Mouse (Mus musculus) 3134 (cell line): ENCODE data around the gene Cd200r3.
A peak's percentile ranks its signal among the peaks of the same experiment; 100 is the strongest.

Source experiments
- DNase-seq: peaks from one replicate; pipeline ENCODE4 v3.0.0-alpha.2; 2011; ENCODE audit warnings: low spot score; ENCODE audit not compliant: insufficient read length; ENCODE audit errors: extremely low read depth

The Cd200r3 gene

GRCm38 (mm10) chr16:44943468-44943867, at the start of gene Cd200r3:
Cd200r3 (plus strand) TSS chr16:44943678.
- no peak for DNase-seq

GRCm38 (mm10) chr16:44932016-44932415, 11.5 kb upstream of the Cd200r3 start:
- DNase-seq: no peak

GRCm38 (mm10) chr16:44951360-44952114, 8.1 kb downstream of the Cd200r3 start:
- DNase-seq: peak; percentile 10

GRCm38 (mm10) chr16:44962296-44962695, 18.8 kb downstream of the Cd200r3 start:
- no peak for DNase-seq

GRCm38 (mm10) chr16:44962777-44963176, 19.3 kb downstream of the Cd200r3 start:
- DNase-seq: no peak

GRCm38 (mm10) chr16:44964526-44965374, 21.3 kb downstream of the Cd200r3 start:
- DNase-seq: no peak

GRCm38 (mm10) chr16:44965428-44965827, 21.9 kb downstream of the Cd200r3 start:
- no peak for DNase-seq

- no peak for DNase-seq
Observed at GRCm38 (mm10) chr16:44965890-44966289, 22.4 kb downstream of the Cd200r3 start.

DNA sequence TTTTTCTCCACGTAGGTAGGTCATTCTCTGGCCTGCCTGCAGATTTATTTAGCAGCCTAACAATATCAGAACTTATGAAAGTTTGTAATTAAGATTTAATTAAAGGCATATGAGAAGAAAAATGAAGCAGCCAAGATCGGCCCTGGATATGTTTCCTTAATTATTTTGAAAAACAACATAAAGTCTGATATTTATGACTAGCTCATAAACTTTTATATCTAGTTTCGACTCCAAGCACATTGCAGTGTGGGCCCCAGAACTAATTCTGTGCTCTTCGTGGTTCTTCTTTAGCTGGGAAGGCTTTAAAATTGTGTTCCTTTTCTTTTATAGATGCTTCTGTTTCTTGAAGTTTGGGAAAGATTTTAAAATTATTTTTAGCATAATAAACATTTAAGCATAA, 23.4 kb downstream of the Cd200r3 start:
- no peak for DNase-seq

- no peak for DNase-seq
Observed at GRCm38 (mm10) chr16:44968113-44968512, 24.6 kb downstream of the Cd200r3 start.

- DNase-seq: no peak
Observed at GRCm38 (mm10) chr16:44970925-44971324, 27.4 kb downstream of the Cd200r3 start.

GRCm38 (mm10) chr16:44974042-44974441, 30.6 kb downstream of the Cd200r3 start:
- DNase-seq: no peak

- no peak for DNase-seq
Observed at GRCm38 (mm10) chr16:44976081-44976480, 32.6 kb downstream of the Cd200r3 start.

DNA sequence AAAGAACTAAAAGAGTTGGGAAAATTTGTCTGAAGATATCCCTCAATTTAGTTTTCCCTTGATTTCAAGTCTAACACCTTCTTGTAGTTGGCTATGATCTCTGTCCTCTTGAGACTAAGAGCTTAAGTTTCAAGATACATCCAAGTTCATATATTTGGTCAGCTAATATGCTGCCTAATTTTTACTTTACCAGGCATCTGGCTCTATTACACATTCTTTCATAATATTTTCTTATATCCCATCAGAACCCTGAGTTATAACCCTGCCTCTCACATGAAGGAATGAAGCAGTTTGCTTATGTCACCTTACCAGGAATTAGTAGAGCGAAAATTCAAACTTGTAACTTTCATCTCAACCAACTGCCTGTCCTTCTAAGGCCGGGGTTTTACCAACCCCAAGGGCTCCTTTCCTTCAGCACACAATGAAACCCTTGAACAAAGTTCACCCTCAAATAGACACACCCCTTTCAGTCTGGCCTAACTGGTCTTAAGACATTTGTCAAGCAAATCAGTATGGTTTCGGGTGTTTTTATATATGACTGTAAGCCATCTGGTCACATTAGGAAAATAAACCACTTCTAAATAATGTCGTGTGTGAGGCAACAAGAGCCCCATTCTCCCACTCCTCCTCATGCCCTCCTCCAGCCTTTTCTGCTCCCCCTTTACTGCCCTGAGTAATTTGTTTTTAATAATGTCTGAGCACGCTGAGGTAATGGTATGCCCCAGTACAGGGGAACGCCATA, 33.6 kb downstream of the Cd200r3 start:
- no peak for DNase-seq

- no peak for DNase-seq
Observed at GRCm38 (mm10) chr16:44978193-44978592, 34.7 kb downstream of the Cd200r3 start.

- no peak for DNase-seq
Observed at GRCm38 (mm10) chr16:44979355-44979896, 35.9 kb downstream of the Cd200r3 start.

- DNase-seq: no peak
Observed at GRCm38 (mm10) chr16:44982972-44983371, 39.5 kb downstream of the Cd200r3 start.

- DNase-seq: peak; percentile 27
Observed at GRCm38 (mm10) chr16:44983379-44984060, 40.0 kb downstream of the Cd200r3 start.

- DNase-seq: no peak
Observed at GRCm38 (mm10) chr16:44984111-44984510, 40.6 kb downstream of the Cd200r3 start.

- DNase-seq: no peak
Observed at GRCm38 (mm10) chr16:44984925-44985324, 41.4 kb downstream of the Cd200r3 start.
